Mouse (Mus musculus): Measurements from ENCODE around the gene Ccdc89.

- TF ChIP-seq CTCF (IDR thresholded peaks at IDR 0.05; ENCODE audit: control insufficient read depth, insufficient read depth, insufficient replicate concordance, low read depth, low read length) (no peak), POLR2A (IDR thresholded peaks at IDR 0.05; ENCODE audit: control insufficient read depth, low read depth, low read length) (no peak)
Measured at GRCm38 (mm10) chr7:90473511-90473910, 47.1 kb downstream of the Ccdc89 start.
